In the genomic region with DNA sequence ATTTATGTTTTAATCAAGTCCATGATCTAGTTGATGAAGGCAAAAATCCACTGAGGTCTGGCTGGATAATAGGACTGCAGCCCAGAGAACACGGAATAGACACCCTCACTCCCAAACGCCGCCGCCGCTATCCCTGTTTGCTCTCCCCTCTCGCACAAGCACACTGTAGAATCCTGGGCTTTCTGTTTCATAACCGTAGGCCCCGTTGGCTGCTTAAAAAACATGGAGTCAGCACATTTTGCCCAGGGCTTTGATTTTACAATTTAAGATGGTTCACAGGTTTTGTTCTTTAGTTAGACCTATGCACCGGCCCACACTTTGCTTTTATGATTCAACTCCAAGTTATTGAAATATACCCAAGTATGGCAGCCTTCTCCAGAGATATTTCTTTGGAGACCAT, we compare ENCODE assay signal across 14 mouse cellular contexts.
"Had no signal": no experiment of that assay in that cellular context is flagged by ENCODE, and none has a peak within 500 bp of the region (broad histone marks: within the 10 kb centered on the region; RNA-seq: fewer than 3 reads in every experiment).

No protein-coding gene starts in this region.

- H3K4me3 ChIP-seq: layer of hippocampus, adult 2 months; limb, embryonic 12.5 days; liver, embryonic 13.5 days; lung, embryonic 15.5 days; neural tube, embryonic 15.5 days had no signal

- H3K9me3 ChIP-seq: limb, embryonic 12.5 days; liver, embryonic 13.5 days; lung, embryonic 15.5 days; neural tube, embryonic 15.5 days had no signal

- H3K27me3 ChIP-seq: limb, embryonic 12.5 days; liver, embryonic 13.5 days; lung, embryonic 15.5 days; neural tube, embryonic 15.5 days had no signal

- H3K9ac ChIP-seq: limb, embryonic 12.5 days; liver, embryonic 13.5 days; liver, postnatal 0 days; lung, embryonic 15.5 days; neural tube, embryonic 15.5 days had no signal

- H3K4me2 ChIP-seq: limb, embryonic 12.5 days; liver, embryonic 13.5 days; lung, embryonic 15.5 days; neural tube, embryonic 15.5 days had no signal

- H3K27ac ChIP-seq: layer of hippocampus, adult 2 months; limb, embryonic 12.5 days; liver, embryonic 13.5 days; lung, embryonic 15.5 days had no signal

- ATAC-seq: liver, postnatal 0 days had no signal

- H3K36me3 ChIP-seq: limb, embryonic 12.5 days; liver, embryonic 13.5 days; lung, embryonic 15.5 days; neural tube, embryonic 15.5 days had no signal

- H3K4me1 ChIP-seq: liver, embryonic 13.5 days; lung, embryonic 15.5 days had no signal

- DNase-seq: kidney, adult 11 months; kidney, adult 9 months; kidney, postnatal 10 days; kidney, postnatal 4 days; liver; liver, embryonic 13.5 days; liver, postnatal 0 days; right cerebral cortex, adult 18-20 months; right cerebral cortex, postnatal 25 days; thymus, postnatal 36 days had no signal
